Mouse (Mus musculus): ENCODE measurements at regions not wholly inside any gene's neighbourhood (a gene's known extent, or its start where the extent isn't known, plus 50 kb on each side); places are given as distances from the start of the nearest gene placed in this dataset.
"Not testable (repeated sequence)": the region's sequence is repeated elsewhere in the genome, so short reads cannot be mapped to it uniquely, and the experiment has no call there.

GRCm38 (mm10) chrX:151708055-151708670, 92.4 kb upstream of the Huwe1 start:
- peak; percentile 52 to 55 for DNase-seq (ENCODE audit: low spot score in 2 of 2)
- H3K4me3 ChIP-seq = not testable (repeated sequence)
- H3K27ac ChIP-seq = peak overlapping the region; percentile 65
